8 mouse cellular contexts compared by ENCODE assay signal in genomic region chr13:117202755-117203471, GRCm38 (mm10). TPM values are rescaled to one million over a fixed set of nuclear protein-coding genes. Genes with fewer than 3 reads are reported as not detected.
DNase-seq lines count a peak whose midpoint lies in the region; ATAC-seq and TF ChIP-seq lines count a peak whose summit lies in the region.

No protein-coding gene starts in this region.

- TF ChIP-seq POLR2A in kidney, adult 2 months (IDR thresholded peaks at IDR 0.05; ENCODE audit: low read depth, low read length): no peak

- DNase-seq in kidney, adult 2 months: peak; percentile 22
- DNase-seq in kidney, adult 8-10 months: no peak
- DNase-seq in B cell, adult 2 months: peak; percentile 51 to 57
- DNase-seq in embryonic facial prominence, embryonic 14.5 days (ENCODE audit: low spot score): no peak
- DNase-seq in intestine, embryonic 14.5 days (ENCODE audit: low spot score): peak; percentile 56
- DNase-seq in urinary bladder, postnatal 10 days (ENCODE audit: low spot score): no peak

- no peak overlapping the region for H3K27ac ChIP-seq in kidney, adult 2 months (ENCODE audit: insufficient read depth, low read depth, low read length)
- H3K27ac ChIP-seq in embryonic facial prominence, embryonic 14.5 days (replicated peaks; ENCODE audit: low read depth, low read length): no peak overlapping the region
- no peak overlapping the region for H3K27ac ChIP-seq in intestine, embryonic 14.5 days (ENCODE audit: low read depth)
- no peak overlapping the region for H3K27ac ChIP-seq in midbrain, embryonic 16.5 days (ENCODE audit: low read length)

- H3K4me3 ChIP-seq in kidney, adult 2 months (ENCODE audit: insufficient read depth, low read depth, low read length): no peak overlapping the region
- H3K4me3 ChIP-seq in embryonic facial prominence, embryonic 14.5 days (ENCODE audit: low read depth, low read length): no peak overlapping the region
- H3K4me3 ChIP-seq in intestine, embryonic 14.5 days (ENCODE audit: low read depth, low read length): no peak overlapping the region
- no peak overlapping the region for H3K4me3 ChIP-seq in midbrain, embryonic 16.5 days (ENCODE audit: low read depth, low read length)

- H3K36me3 ChIP-seq in kidney, adult 2 months (ENCODE audit: control insufficient read depth, insufficient read depth, low read length): no peaks in the 10 kb centered on the region
- H3K36me3 ChIP-seq in embryonic facial prominence, embryonic 14.5 days (ENCODE audit: control insufficient read depth, insufficient read depth, low read length): no peaks in the 10 kb centered on the region
- no peaks in the 10 kb centered on the region for H3K36me3 ChIP-seq in intestine, embryonic 14.5 days (ENCODE audit: control insufficient read depth, insufficient read depth, low read length)
- no peaks in the 10 kb centered on the region for H3K36me3 ChIP-seq in midbrain, embryonic 16.5 days (ENCODE audit: control insufficient read depth, insufficient read depth, low read length)

- 0 out of 2 replicates have a peak, but pooled peaks cover 3% of the 10 kb centered on the region for H3K4me1 ChIP-seq in kidney, adult 2 months (ENCODE audit: control insufficient read depth, insufficient read depth, low read length)
- no peaks in the 10 kb centered on the region for H3K4me1 ChIP-seq in embryonic facial prominence, embryonic 14.5 days (ENCODE audit: control insufficient read depth, insufficient read depth, low read length)
- no peaks in the 10 kb centered on the region for H3K4me1 ChIP-seq in intestine, embryonic 14.5 days (replicated peaks; ENCODE audit: control insufficient read depth, insufficient read depth, low read length)
- no peaks in the 10 kb centered on the region for H3K4me1 ChIP-seq in midbrain, embryonic 16.5 days (ENCODE audit: control insufficient read depth, insufficient read depth, low read length)

- TF ChIP-seq CTCF in kidney, adult 2 months (conservative IDR thresholded peaks at IDR 0.05; ENCODE audit: insufficient read depth, insufficient read length, low read depth, low read length): peak; percentile 74

- peak; percentile 45 for ATAC-seq in activated CD4-positive, CD25-positive, alpha-beta regulatory T cell, adult 4 months
- ATAC-seq in embryonic facial prominence, embryonic 14.5 days (ENCODE audit: low read depth): peak; percentile 47; the same call in 1 of the 2 replicates
- peak; percentile 40; the same call in 1 of the 2 replicates for ATAC-seq in intestine, embryonic 14.5 days (replicated peaks; ENCODE audit: low FRiP score, low TSS enrichment, low read depth)
- peak; percentile 56; the same call in 1 of the 2 replicates for ATAC-seq in midbrain, embryonic 16.5 days

- 0 out of 2 replicates have a peak overlapping the region, but pooled peaks have one; percentile 24 for H3K4me2 ChIP-seq in embryonic facial prominence, embryonic 14.5 days (ENCODE audit: low read depth, low read length)
- no peak overlapping the region for H3K4me2 ChIP-seq in intestine, embryonic 14.5 days (ENCODE audit: low read length)
- no peak overlapping the region for H3K4me2 ChIP-seq in midbrain, embryonic 16.5 days (ENCODE audit: low read length)

- no peaks in the 10 kb centered on the region for H3K27me3 ChIP-seq in kidney, adult 2 months (replicated peaks; ENCODE audit: control insufficient read depth, insufficient read depth, low read length)
- H3K27me3 ChIP-seq in embryonic facial prominence, embryonic 14.5 days (replicated peaks; ENCODE audit: control insufficient read depth, insufficient read depth, low read length): no peaks in the 10 kb centered on the region
- H3K27me3 ChIP-seq in intestine, embryonic 14.5 days (replicated peaks; ENCODE audit: control insufficient read depth, insufficient read depth, low read length): no peaks in the 10 kb centered on the region
- no peaks in the 10 kb centered on the region for H3K27me3 ChIP-seq in midbrain, embryonic 16.5 days (ENCODE audit: control insufficient read depth, insufficient read depth, low read depth, low read length)

- H3K9ac ChIP-seq in embryonic facial prominence, embryonic 14.5 days (ENCODE audit: low read depth, low read length): no peak overlapping the region
- H3K9ac ChIP-seq in intestine, embryonic 14.5 days (ENCODE audit: low read length): no peak overlapping the region
- H3K9ac ChIP-seq in midbrain, embryonic 16.5 days (ENCODE audit: low read depth, low read length): no peak overlapping the region

- 41% methylated on average over 22 of the region's 22 CpGs for WGBS in kidney, adult 2 months
- WGBS in embryonic facial prominence, embryonic 14.5 days: 46% methylated on average over 22 of the region's 22 CpGs
- WGBS in intestine, embryonic 14.5 days: 45% methylated on average over 22 of the region's 22 CpGs
- WGBS in midbrain, embryonic 16.5 days: 46% methylated on average over 22 of the region's 22 CpGs

- no peaks in the 10 kb centered on the region for H3K9me3 ChIP-seq in embryonic facial prominence, embryonic 14.5 days (ENCODE audit: control insufficient read depth, low read length)
- no peaks in the 10 kb centered on the region for H3K9me3 ChIP-seq in intestine, embryonic 14.5 days (ENCODE audit: control insufficient read depth, low read length)
- H3K9me3 ChIP-seq in midbrain, embryonic 16.5 days (replicated peaks; ENCODE audit: control insufficient read depth, low read length, poor library complexity, severe bottlenecking): no peaks in the 10 kb centered on the region

RNA-seq across cellular contexts. Expression of gene Emb, which starts 5.4 kb away (rescaled TPM):
- 13.7 and 15.3 TPM in 2 replicates for polyA plus RNA-seq in kidney, adult 2 months (2012; rRNA removed)
- polyA plus RNA-seq in activated CD4-positive, CD25-positive, alpha-beta regulatory T cell, adult 4 months (2017; shearing (Covaris generic)): 100 to 1,000 TPM; 174 to 197 TPM
- polyA plus RNA-seq in embryonic facial prominence, embryonic 14.5 days (2014; fragmentation: Nextera tagmentation; extraction: Ambion mirVana): 31.7 and 34.5 TPM in 2 replicates
- polyA plus RNA-seq in intestine, embryonic 14.5 days (2014; fragmentation: Nextera tagmentation; extraction: Ambion mirVana): 8.9 and 11.3 TPM in 2 replicates
- polyA plus RNA-seq in midbrain, embryonic 16.5 days (2015; fragmentation: Nextera tagmentation; extraction: Ambion mirVana): 12.1 and 13.8 TPM in 2 replicates

RNA-seq across cellular contexts. Expression of gene Gm17509, which starts 18.0 kb away (rescaled TPM):
- 0.04 TPM in 1 of 2 replicates, not detected in the other for polyA plus RNA-seq in kidney, adult 2 months (2012; rRNA removed)
- polyA plus RNA-seq in activated CD4-positive, CD25-positive, alpha-beta regulatory T cell, adult 4 months (2017; shearing (Covaris generic)): under 1 TPM; 0.27 to 0.38 TPM
- 0.12 and 0.19 TPM in 2 replicates for polyA plus RNA-seq in embryonic facial prominence, embryonic 14.5 days (2014; fragmentation: Nextera tagmentation; extraction: Ambion mirVana)
- not detected in 2 replicates for polyA plus RNA-seq in intestine, embryonic 14.5 days (2014; fragmentation: Nextera tagmentation; extraction: Ambion mirVana)
- 0.57 and 0.68 TPM in 2 replicates for polyA plus RNA-seq in midbrain, embryonic 16.5 days (2015; fragmentation: Nextera tagmentation; extraction: Ambion mirVana)

Comparison
In these comparisons a context has a peak if more than half of its experiments do, and no peak if none do; other contexts are left out.
1. DNase-seq: peak in kidney, adult 2 months (single experiment), B cell, adult 2 months (2 of 2) and intestine, embryonic 14.5 days (single experiment); none in kidney, adult 8-10 months (0 of 2), embryonic facial prominence, embryonic 14.5 days (single experiment) and urinary bladder, postnatal 10 days (single experiment).
2. Peak in every context shown above with its lines, with median percentiles within 50 percentile points of each other: ATAC-seq.